Mouse (Mus musculus): ENCODE measurements at regions not wholly inside any gene's neighbourhood (a gene's known extent, or its start where the extent isn't known, plus 50 kb on each side); places are given as distances from the start of the nearest gene placed in this dataset.
A peak's percentile ranks its signal among the peaks of the same experiment; 100 is the strongest.

DNA sequence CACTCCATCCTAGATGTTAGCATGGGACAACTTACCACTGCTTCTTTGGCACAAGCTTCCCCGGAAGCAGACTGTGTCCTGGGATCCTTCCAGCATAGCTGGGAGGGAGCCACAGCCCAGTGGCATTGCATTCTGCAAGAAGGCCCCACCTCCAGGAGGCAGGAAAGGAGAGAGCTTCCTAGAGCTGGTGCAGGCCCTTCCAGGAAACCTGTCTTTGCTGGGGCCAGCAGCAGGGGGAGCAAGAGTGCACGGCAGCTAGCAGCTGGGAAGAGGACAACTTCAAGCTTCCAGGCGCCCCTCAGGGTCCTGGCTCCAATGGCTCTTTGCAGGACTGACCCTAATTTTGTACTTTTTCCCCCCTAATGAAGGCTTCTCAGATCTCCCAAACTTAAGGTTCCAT, 115.4 kb upstream of the Sorcs3 start:
- no peak for ATAC-seq (ENCODE audit: low FRiP score)
- Histone ChIP-seq H3K9me3 (ENCODE audit: control insufficient read depth, low read length) (no peaks in the 10 kb centered on the region), H3K4me1 (ENCODE audit: control insufficient read depth, insufficient read depth, low read length) (no peaks in the 10 kb centered on the region), H3K9ac (ENCODE audit: low read length) (no peak overlapping the region), H3K4me2 (no peak overlapping the region), H3K27me3 (ENCODE audit: control insufficient read depth, insufficient read depth, low read length) (no peaks in the 10 kb centered on the region), H3K4me3 (ENCODE audit: low read depth, low read length) (no peak overlapping the region), H3K27ac (ENCODE audit: low read depth, low read length) (no peak overlapping the region), H3K36me3 (ENCODE audit: control insufficient read depth, insufficient read depth, low read length) (no peaks in the 10 kb centered on the region)
- WGBS: 31% methylated on average over 3 of the region's 3 CpGs
- peak; percentile 84 for DNase-seq (ENCODE audit: low spot score, missing footprints)

DNA sequence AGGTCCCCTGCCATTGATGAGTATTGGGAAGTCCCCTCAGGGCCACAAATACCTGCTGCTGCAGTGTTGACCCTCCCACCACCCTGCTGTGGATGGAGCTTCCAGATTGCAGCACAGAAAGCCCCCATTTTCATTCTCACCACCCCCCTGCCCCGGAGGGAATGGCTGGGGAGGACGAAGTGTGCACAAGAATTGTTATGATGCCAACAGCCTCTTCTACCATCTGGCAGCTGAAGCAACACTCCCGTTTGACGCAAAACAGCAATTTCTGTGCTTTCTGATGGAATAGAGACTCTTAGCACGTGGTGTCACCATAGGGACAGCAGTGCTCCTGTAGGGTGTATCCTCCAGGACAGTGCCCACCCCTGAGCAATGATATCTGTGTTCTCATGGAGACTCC, 108.5 kb upstream of the Sorcs3 start:
- Histone ChIP-seq H3K27ac (ENCODE audit: low read depth, low read length) (no peak overlapping the region), H3K4me1 (ENCODE audit: control insufficient read depth, insufficient read depth, low read length) (no peaks in the 10 kb centered on the region), H3K9me3 (ENCODE audit: control insufficient read depth, low read length) (no peaks in the 10 kb centered on the region), H3K9ac (ENCODE audit: low read length) (no peak overlapping the region), H3K36me3 (ENCODE audit: control insufficient read depth, insufficient read depth, low read length) (no peaks in the 10 kb centered on the region), H3K4me2 (no peak overlapping the region), H3K4me3 (ENCODE audit: low read depth, low read length) (no peak overlapping the region), H3K27me3 (ENCODE audit: control insufficient read depth, insufficient read depth, low read length) (no peaks in the 10 kb centered on the region)
- ATAC-seq (ENCODE audit: low FRiP score) (no peak), DNase-seq (ENCODE audit: low spot score, missing footprints) (peak; percentile 62)
- 81% methylated on average over 5 of the region's 5 CpGs for WGBS

DNA sequence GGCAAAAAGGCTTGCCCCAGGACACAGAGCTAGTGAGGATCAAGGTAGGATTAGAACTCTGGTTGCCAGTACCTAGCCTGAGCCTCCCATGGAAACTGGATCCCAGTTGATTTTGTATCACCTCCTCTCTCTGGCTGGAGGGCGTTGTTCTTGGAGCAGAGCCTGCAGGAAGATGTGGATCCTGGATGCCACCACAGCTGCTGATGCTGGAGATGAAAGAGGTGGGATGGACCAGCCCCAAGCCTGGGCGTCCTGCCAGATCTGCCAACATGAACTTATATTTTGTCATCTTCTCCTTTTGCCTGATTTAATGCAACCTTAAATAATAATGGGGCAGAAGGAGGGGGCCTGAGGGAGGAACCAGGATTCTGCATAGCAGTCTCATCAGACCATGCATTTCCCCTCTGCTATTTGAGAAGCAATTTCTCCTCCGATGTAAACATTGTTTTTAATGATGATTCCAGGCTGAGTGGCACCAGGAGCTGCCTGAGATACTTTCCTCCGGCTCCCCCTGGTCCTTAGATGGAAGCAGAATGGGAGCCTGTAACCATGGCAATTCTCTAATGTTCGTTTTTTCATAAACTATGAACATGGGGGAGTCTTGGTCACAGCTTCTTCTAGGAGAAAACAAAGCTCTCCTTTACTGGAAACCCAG, 107.8 kb upstream of the Sorcs3 start:
- no peaks in the 10 kb centered on the region for H3K9me3 ChIP-seq (ENCODE audit: control insufficient read depth, low read length)
- no peak for ATAC-seq (ENCODE audit: low FRiP score)
- no peak overlapping the region for H3K4me3 ChIP-seq (ENCODE audit: low read depth, low read length)
- no peak overlapping the region for H3K4me2 ChIP-seq
- DNase-seq (ENCODE audit: low spot score, missing footprints): peak; percentile 44
- H3K4me1 ChIP-seq (ENCODE audit: control insufficient read depth, insufficient read depth, low read length): no peaks in the 10 kb centered on the region
- no peaks in the 10 kb centered on the region for H3K36me3 ChIP-seq (ENCODE audit: control insufficient read depth, insufficient read depth, low read length)
- H3K27ac ChIP-seq (ENCODE audit: low read depth, low read length): no peak overlapping the region
- no peak overlapping the region for H3K9ac ChIP-seq (ENCODE audit: low read length)
- WGBS: 78% methylated on average over 5 of the region's 5 CpGs
- H3K27me3 ChIP-seq (ENCODE audit: control insufficient read depth, insufficient read depth, low read length): no peaks in the 10 kb centered on the region

DNA sequence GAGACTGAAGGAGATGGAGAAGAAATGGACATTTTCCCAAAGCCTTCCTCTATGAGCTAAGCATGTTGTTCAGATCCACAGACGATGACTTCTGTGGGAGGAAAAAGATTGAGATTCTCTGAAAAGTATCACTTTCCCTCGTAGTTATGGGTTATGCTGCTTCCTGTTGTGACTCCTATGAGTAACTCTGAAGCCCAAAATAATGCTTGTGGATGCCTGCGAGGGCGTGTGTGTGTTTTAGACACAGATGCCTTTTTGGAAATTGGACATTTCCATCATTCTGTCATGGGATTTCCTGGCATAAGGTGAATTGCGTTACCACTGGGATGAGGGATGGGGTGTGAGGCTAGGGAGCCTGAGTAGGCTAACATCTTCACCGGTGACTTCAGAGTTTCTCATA, 104.8 kb upstream of the Sorcs3 start:
- WGBS: 91% methylated on average over 6 of the region's 6 CpGs
- DNase-seq (ENCODE audit: low spot score, missing footprints): no peak

DNA sequence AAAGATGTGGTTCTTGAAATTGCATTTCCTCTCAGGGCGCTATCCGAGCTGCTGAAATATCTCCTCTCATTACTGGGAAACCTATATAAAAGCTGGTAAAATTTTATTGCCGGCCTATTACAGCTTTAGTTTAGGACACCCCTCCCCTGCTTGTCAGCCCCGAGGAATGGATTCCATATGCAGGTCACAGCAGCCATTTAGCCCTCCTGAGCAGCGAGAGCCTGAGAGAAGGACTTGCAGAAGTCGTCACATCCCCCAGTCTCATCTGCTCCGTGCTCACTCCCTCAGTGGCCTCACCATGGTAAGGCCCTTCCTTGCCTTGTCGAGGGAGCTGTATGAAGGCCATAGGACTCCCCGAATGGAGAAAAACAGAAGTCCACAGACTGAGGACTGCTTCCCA, 90.7 kb upstream of the Sorcs3 start:
- Histone ChIP-seq H3K27me3 (ENCODE audit: control insufficient read depth, insufficient read depth, low read length) (no peaks in the 10 kb centered on the region), H3K4me3 (ENCODE audit: low read depth, low read length) (no peak overlapping the region), H3K4me2 (no peak overlapping the region), H3K4me1 (ENCODE audit: control insufficient read depth, insufficient read depth, low read length) (no peaks in the 10 kb centered on the region; the same call in 1 of the 2 replicates), H3K36me3 (ENCODE audit: control insufficient read depth, insufficient read depth, low read length) (no peaks in the 10 kb centered on the region), H3K9ac (ENCODE audit: low read length) (no peak overlapping the region), H3K27ac (ENCODE audit: low read depth, low read length) (no peak overlapping the region), H3K9me3 (ENCODE audit: control insufficient read depth, low read length) (no peaks in the 10 kb centered on the region)
- WGBS: 72% methylated on average over 9 of the region's 9 CpGs
- ATAC-seq (ENCODE audit: low FRiP score): no peak
- no peak for DNase-seq (ENCODE audit: low spot score, missing footprints)

More for the DNA sequence above, 104.8 kb upstream of the Sorcs3 start:
- H3K27ac ChIP-seq (ENCODE audit: low read depth, low read length): no peak overlapping the region
- no peaks in the 10 kb centered on the region for H3K36me3 ChIP-seq (ENCODE audit: control insufficient read depth, insufficient read depth, low read length)
- H3K27me3 ChIP-seq (ENCODE audit: control insufficient read depth, insufficient read depth, low read length): no peaks in the 10 kb centered on the region
- H3K9me3 ChIP-seq (ENCODE audit: control insufficient read depth, low read length): no peaks in the 10 kb centered on the region
- H3K4me2 ChIP-seq: no peak overlapping the region
- no peak overlapping the region for H3K4me3 ChIP-seq (ENCODE audit: low read depth, low read length)
- no peak for ATAC-seq (ENCODE audit: low FRiP score)
- no peak overlapping the region for H3K9ac ChIP-seq (ENCODE audit: low read length)
- H3K4me1 ChIP-seq (ENCODE audit: control insufficient read depth, insufficient read depth, low read length): no peaks in the 10 kb centered on the region

DNA sequence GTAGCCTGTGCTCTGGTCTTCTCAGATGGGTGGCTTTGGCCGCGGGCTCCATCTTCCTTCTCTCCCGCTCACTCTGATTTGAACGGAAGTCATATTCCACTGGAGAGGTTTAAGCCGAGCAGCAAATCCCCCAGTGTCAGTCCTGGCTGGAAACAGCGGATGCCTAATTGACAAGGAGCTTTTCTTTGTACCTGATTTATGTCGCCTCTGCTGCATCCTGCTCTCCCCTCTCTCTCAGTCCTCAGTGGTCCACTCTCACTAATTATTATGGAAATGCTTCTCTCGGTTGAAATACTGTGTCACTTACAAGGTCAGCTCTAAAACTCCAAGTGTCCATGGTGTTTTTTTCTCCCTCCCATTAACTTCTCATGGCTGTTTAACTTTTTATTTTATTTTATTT, 90.1 kb upstream of the Sorcs3 start:
- H3K9me3 ChIP-seq (ENCODE audit: control insufficient read depth, low read length): no peaks in the 10 kb centered on the region
- 39% methylated on average over 8 of the region's 8 CpGs for WGBS
- H3K27me3 ChIP-seq (ENCODE audit: control insufficient read depth, insufficient read depth, low read length): no peaks in the 10 kb centered on the region
- ATAC-seq (ENCODE audit: low FRiP score) (no peak), DNase-seq (ENCODE audit: low spot score, missing footprints) (no peak)
- H3K4me3 ChIP-seq (ENCODE audit: low read depth, low read length): no peak overlapping the region
- H3K36me3 ChIP-seq (ENCODE audit: control insufficient read depth, insufficient read depth, low read length): no peaks in the 10 kb centered on the region
- H3K4me1 ChIP-seq (ENCODE audit: control insufficient read depth, insufficient read depth, low read length): no peaks in the 10 kb centered on the region; the same call in 1 of the 2 replicates
- H3K4me2 ChIP-seq: no peak overlapping the region
- H3K27ac ChIP-seq (ENCODE audit: low read depth, low read length): no peak overlapping the region
- no peak overlapping the region for H3K9ac ChIP-seq (ENCODE audit: low read length)

DNA sequence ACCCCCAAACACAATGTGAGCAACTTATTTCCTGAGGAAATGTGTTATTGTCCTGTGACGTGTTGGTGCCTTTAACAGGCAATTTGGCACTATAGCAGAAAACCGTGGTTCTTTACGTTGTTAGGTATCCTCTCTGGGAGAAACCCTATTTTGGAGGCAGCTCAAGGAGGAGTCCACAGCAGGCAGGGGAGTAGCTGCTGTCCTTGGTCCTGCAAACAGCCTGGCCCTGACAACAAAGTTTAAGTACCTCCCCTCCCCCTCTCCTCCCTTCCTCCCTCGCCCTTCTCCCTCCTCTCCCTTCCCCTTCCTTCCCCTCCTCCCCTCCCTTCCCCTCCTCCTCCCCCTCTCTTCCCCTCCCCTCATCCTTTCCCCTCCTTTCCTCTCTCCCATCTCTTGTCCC, 89.1 kb upstream of the Sorcs3 start:
- no peak for DNase-seq (ENCODE audit: low spot score, missing footprints)
- H3K4me1 ChIP-seq (ENCODE audit: control insufficient read depth, insufficient read depth, low read length): no peaks in the 10 kb centered on the region; the same call in 1 of the 2 replicates
- H3K9ac ChIP-seq (ENCODE audit: low read length): no peak overlapping the region
- WGBS: 22% methylated on average over 4 of the region's 4 CpGs
- no peak overlapping the region for H3K27ac ChIP-seq (ENCODE audit: low read depth, low read length)
- ATAC-seq (ENCODE audit: low FRiP score): no peak
- H3K9me3 ChIP-seq (ENCODE audit: control insufficient read depth, low read length): no peaks in the 10 kb centered on the region
- H3K36me3 ChIP-seq (ENCODE audit: control insufficient read depth, insufficient read depth, low read length): no peaks in the 10 kb centered on the region
- H3K27me3 ChIP-seq (ENCODE audit: control insufficient read depth, insufficient read depth, low read length): no peaks in the 10 kb centered on the region
- H3K4me2 ChIP-seq: no peak overlapping the region
- no peak overlapping the region for H3K4me3 ChIP-seq (ENCODE audit: low read depth, low read length)

DNA sequence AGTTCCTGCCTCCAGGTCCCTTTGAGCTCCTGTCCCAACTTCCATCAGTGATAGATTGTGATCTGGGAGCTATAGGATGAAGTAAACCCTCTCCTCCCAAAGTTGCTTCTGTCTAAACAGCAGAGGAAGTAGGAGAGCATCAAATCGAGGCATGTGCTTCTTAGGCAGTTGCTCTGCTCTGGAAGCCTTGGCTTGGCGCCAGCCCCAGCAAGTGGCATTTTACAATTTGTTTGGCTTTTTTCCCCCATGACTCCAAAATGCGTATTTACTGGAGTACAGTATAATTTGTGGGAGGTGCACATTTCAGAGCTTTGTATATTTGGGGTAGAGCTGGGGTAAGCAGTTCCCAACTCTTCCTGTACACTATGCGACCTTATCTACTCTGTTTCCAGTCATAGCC, 88.2 kb upstream of the Sorcs3 start:
- WGBS: 95% methylated on average over 4 of the region's 4 CpGs
- no peaks in the 10 kb centered on the region; the same call in 1 of the 2 replicates for H3K4me1 ChIP-seq (ENCODE audit: control insufficient read depth, insufficient read depth, low read length)
- no peaks in the 10 kb centered on the region for H3K9me3 ChIP-seq (ENCODE audit: control insufficient read depth, low read length)
- DNase-seq (ENCODE audit: low spot score, missing footprints) (no peak), ATAC-seq (ENCODE audit: low FRiP score) (no peak)
- no peak overlapping the region for H3K4me3 ChIP-seq (ENCODE audit: low read depth, low read length)
- no peak overlapping the region for H3K9ac ChIP-seq (ENCODE audit: low read length)
- no peaks in the 10 kb centered on the region for H3K27me3 ChIP-seq (ENCODE audit: control insufficient read depth, insufficient read depth, low read length)
- H3K27ac ChIP-seq (ENCODE audit: low read depth, low read length): no peak overlapping the region
- no peak overlapping the region for H3K4me2 ChIP-seq
- H3K36me3 ChIP-seq (ENCODE audit: control insufficient read depth, insufficient read depth, low read length): no peaks in the 10 kb centered on the region

DNA sequence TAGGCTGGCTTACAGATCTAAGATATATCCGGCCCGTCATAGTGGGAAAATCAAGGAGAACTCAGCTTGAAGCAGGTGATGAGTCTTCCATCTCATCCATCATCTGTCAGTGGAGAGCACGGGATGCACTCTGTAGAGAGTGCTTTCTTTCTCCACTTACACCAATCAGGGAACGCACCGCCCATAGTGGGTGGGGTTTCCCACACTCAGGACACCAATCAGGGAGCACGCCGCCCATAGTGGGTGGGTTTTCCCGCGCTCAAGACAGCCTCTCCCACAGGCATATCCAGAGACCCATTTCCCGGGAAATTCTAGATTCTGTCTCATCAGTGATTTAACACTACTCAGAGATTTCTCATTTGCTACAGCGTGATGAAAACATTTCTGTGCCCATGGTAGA, 83.5 kb upstream of the Sorcs3 start:
- no peaks in the 10 kb centered on the region for H3K36me3 ChIP-seq (ENCODE audit: control insufficient read depth, insufficient read depth, low read length)
- no peaks in the 10 kb centered on the region for H3K4me1 ChIP-seq (ENCODE audit: control insufficient read depth, insufficient read depth, low read length)
- ATAC-seq (ENCODE audit: low FRiP score) (no peak), DNase-seq (ENCODE audit: low spot score, missing footprints) (no peak)
- H3K4me3 ChIP-seq (ENCODE audit: low read depth, low read length): no peak overlapping the region
- WGBS: 91% methylated on average over 11 of the region's 11 CpGs
- no peak overlapping the region for H3K27ac ChIP-seq (ENCODE audit: low read depth, low read length)
- H3K9me3 ChIP-seq (ENCODE audit: control insufficient read depth, low read length): no peaks in the 10 kb centered on the region
- H3K4me2 ChIP-seq: no peak overlapping the region
- H3K27me3 ChIP-seq (ENCODE audit: control insufficient read depth, insufficient read depth, low read length): no peaks in the 10 kb centered on the region
- H3K9ac ChIP-seq (ENCODE audit: low read length): no peak overlapping the region

Data from midbrain, embryonic 11.5 days (tissue).